Mouse (Mus musculus): ENCODE data around the gene Wasf1. TPM values are rescaled to one million over a fixed set of nuclear protein-coding genes. Genes with fewer than 3 reads are reported as not detected.

The Wasf1 gene
- polyA plus RNA-seq, 1 experiment from 2014 or later, result 31.3 TPM

DNA sequence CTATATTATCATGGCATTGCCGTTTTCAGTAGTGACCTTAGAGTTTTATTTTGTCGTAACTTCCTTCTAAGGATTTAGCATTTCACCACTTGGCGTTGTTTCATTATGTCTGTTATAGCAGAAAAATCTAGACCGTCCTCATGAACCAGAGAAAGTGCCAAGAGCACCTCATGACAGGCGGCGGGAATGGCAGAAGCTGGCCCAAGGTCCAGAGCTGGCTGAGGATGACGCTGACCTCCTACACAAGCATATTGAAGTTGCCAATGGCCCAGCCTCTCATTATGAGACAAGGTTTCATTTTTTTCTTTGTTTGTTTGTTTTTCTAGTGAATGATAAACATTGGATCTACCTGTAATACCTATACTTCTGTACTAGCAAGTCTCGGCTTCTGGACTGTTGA is 49.7 kb downstream of the Wasf1 start:
- no peak for ATAC-seq (ENCODE audit: insufficient number of reproducible peaks, insufficient read depth, low FRiP score, low TSS enrichment, low read depth)
- Histone ChIP-seq H3K9me3 (no peaks in the 10 kb centered on the region), H3K4me2 (no peak overlapping the region), H3K27ac (no peak overlapping the region), H3K4me3 (replicated peaks) (no peak overlapping the region), H3K27me3 (no peaks in the 10 kb centered on the region), H3K4me1 (replicated peaks) (no peaks in the 10 kb centered on the region), H3K9ac (replicated peaks) (no peak overlapping the region), H3K36me3 (peaks cover 57% of the 10 kb centered on the region)
- WGBS, result 92% methylated on average over 8 of the region's 8 CpGs

- H3K36me3 ChIP-seq, result peaks cover 71% of the 10 kb centered on the region
- 83% methylated on average over 13 of the region's 13 CpGs for WGBS
- no peaks in the 10 kb centered on the region for H3K4me1 ChIP-seq (replicated peaks)
- no peak for ATAC-seq (ENCODE audit: insufficient number of reproducible peaks, insufficient read depth, low FRiP score, low TSS enrichment, low read depth)
- no peak overlapping the region for H3K4me2 ChIP-seq
- no peak overlapping the region for H3K9ac ChIP-seq (replicated peaks)
- no peak overlapping the region for H3K27ac ChIP-seq
- no peaks in the 10 kb centered on the region for H3K27me3 ChIP-seq
- H3K9me3 ChIP-seq, result no peaks in the 10 kb centered on the region
- H3K4me3 ChIP-seq (replicated peaks), result no peak overlapping the region
Measured at GRCm38 (mm10) chr10:40936160-40936726, 53.0 kb downstream of the Wasf1 start.

GRCm38 (mm10) chr10:40937569-40937968 is 54.3 kb downstream of the Wasf1 start:
- 93% methylated on average over 20 of the region's 20 CpGs for WGBS
- Histone ChIP-seq H3K4me1 (replicated peaks) (no peaks in the 10 kb centered on the region), H3K4me2 (no peak overlapping the region), H3K9ac (replicated peaks) (no peak overlapping the region), H3K36me3 (peaks cover 62% of the 10 kb centered on the region), H3K27ac (no peak overlapping the region), H3K4me3 (replicated peaks) (no peak overlapping the region), H3K27me3 (no peaks in the 10 kb centered on the region), H3K9me3 (no peaks in the 10 kb centered on the region)
- no peak for ATAC-seq (ENCODE audit: insufficient number of reproducible peaks, insufficient read depth, low FRiP score, low TSS enrichment, low read depth)

- Histone ChIP-seq H3K9me3 (no peaks in the 10 kb centered on the region), H3K4me1 (replicated peaks) (no peaks in the 10 kb centered on the region), H3K4me3 (replicated peaks) (no peak overlapping the region), H3K4me2 (no peak overlapping the region), H3K27me3 (no peaks in the 10 kb centered on the region), H3K27ac (no peak overlapping the region), H3K36me3 (peaks cover 30% of the 10 kb centered on the region), H3K9ac (replicated peaks) (no peak overlapping the region)
- no peak for ATAC-seq (ENCODE audit: insufficient number of reproducible peaks, insufficient read depth, low FRiP score, low TSS enrichment, low read depth)
- WGBS, result 77% methylated on average over 4 of the region's 4 CpGs
Measured at GRCm38 (mm10) chr10:40942688-40943087, 59.4 kb downstream of the Wasf1 start.

DNA sequence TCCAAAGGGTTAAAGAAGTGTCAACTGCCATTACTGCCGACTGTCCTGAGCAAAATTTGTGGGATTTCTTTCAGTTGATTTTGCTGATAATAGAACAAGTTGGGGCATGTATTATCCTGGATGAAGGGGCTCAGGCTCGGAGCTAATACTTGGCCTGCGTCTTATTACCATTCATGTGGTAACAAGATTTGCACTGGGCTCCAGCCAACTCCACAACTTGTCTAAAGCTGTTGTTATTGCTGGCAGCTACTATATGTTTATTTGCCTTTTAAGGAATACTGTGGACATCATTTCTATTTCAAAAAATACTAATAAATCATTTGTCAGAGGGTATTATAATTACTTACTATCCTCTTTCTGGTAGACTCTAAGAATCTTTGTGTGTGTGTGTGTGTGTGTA is 66.9 kb downstream of the Wasf1 start:
- H3K4me3 ChIP-seq (replicated peaks), result no peak overlapping the region
- peaks cover 6% of the 10 kb centered on the region; the same call in 1 of the 2 replicates for H3K36me3 ChIP-seq
- H3K4me1 ChIP-seq (replicated peaks), result no peaks in the 10 kb centered on the region
- no peak overlapping the region for H3K27ac ChIP-seq
- H3K4me2 ChIP-seq, result no peak overlapping the region
- no peak overlapping the region for H3K9ac ChIP-seq (replicated peaks)
- no peaks in the 10 kb centered on the region for H3K9me3 ChIP-seq
- ATAC-seq (ENCODE audit: insufficient number of reproducible peaks, insufficient read depth, low FRiP score, low TSS enrichment, low read depth), result no peak
- WGBS, result 83% methylated on average over 3 of the region's 3 CpGs
- no peaks in the 10 kb centered on the region for H3K27me3 ChIP-seq

GRCm38 (mm10) chr10:40956206-40956605 is 72.9 kb downstream of the Wasf1 start:
- H3K4me1 ChIP-seq (replicated peaks), result no peaks in the 10 kb centered on the region
- no peak overlapping the region for H3K27ac ChIP-seq
- H3K36me3 ChIP-seq, result peaks cover 3% of the 10 kb centered on the region; the same call in 1 of the 2 replicates
- ATAC-seq (ENCODE audit: insufficient number of reproducible peaks, insufficient read depth, low FRiP score, low TSS enrichment, low read depth), result no peak
- 86% methylated on average over 5 of the region's 5 CpGs for WGBS
- no peak overlapping the region for H3K4me2 ChIP-seq
- no peak overlapping the region for H3K9ac ChIP-seq (replicated peaks)
- no peak overlapping the region for H3K4me3 ChIP-seq (replicated peaks)
- H3K9me3 ChIP-seq, result no peaks in the 10 kb centered on the region
- no peaks in the 10 kb centered on the region for H3K27me3 ChIP-seq

DNA sequence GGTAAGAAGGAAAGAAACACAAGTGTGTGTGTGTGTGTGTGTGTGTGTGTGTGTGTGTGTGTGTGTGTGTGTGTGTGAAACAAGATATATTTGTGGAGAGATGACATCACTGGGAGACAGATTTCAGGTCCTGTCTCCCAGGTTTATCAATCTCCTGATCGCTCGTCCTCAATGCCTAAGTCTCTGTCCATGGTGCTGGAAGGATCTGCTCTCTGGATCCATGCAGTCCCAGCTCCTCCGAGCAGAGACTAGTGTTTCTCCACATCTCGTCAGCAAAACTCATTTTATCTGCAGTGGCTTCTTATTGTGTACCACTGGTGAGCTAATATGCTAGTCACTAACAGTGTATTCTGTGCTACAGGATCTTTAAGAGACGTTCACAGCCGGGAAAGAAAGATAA is 78.1 kb downstream of the Wasf1 start:
- Histone ChIP-seq H3K36me3 (no peaks in the 10 kb centered on the region), H3K9me3 (no peaks in the 10 kb centered on the region), H3K4me1 (replicated peaks) (no peaks in the 10 kb centered on the region), H3K4me3 (replicated peaks) (no peak overlapping the region), H3K27ac (no peak overlapping the region), H3K4me2 (no peak overlapping the region), H3K27me3 (no peaks in the 10 kb centered on the region), H3K9ac (replicated peaks) (no peak overlapping the region)
- ATAC-seq (ENCODE audit: insufficient number of reproducible peaks, insufficient read depth, low FRiP score, low TSS enrichment, low read depth), result no peak
- 47% methylated on average over 6 of the region's 6 CpGs for WGBS

- Histone ChIP-seq H3K27me3 (no peaks in the 10 kb centered on the region), H3K4me1 (replicated peaks) (no peaks in the 10 kb centered on the region), H3K4me2 (no peak overlapping the region), H3K27ac (no peak overlapping the region), H3K36me3 (no peaks in the 10 kb centered on the region), H3K9ac (replicated peaks) (no peak overlapping the region), H3K9me3 (no peaks in the 10 kb centered on the region), H3K4me3 (replicated peaks) (no peak overlapping the region)
- no peak for ATAC-seq (ENCODE audit: insufficient number of reproducible peaks, insufficient read depth, low FRiP score, low TSS enrichment, low read depth)
- 87% methylated on average over 4 of the region's 4 CpGs for WGBS
Measured at GRCm38 (mm10) chr10:40962008-40962407, 78.7 kb downstream of the Wasf1 start.

DNA sequence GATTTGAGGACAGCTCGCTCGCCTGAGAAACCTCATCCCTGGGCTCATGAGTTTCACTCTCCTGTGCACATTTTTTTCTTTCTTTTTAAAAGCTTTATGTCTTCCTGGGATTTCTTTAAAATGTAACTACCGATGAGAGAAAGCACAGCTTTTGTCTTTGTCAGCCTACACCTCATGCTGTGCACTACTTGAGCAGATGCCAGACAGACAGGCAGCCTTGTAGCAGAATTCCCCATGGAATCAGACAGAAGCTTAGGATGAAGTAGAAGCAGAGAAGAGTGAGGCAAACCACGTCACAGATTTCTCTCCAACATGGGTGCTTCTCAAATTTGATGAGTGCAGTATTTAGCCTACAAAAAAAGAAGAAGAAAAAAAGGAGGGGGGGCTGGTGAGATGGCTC is 81.3 kb downstream of the Wasf1 start:
- ATAC-seq (ENCODE audit: insufficient number of reproducible peaks, insufficient read depth, low FRiP score, low TSS enrichment, low read depth), result no peak
- no peaks in the 10 kb centered on the region for H3K9me3 ChIP-seq
- no peak overlapping the region for H3K27ac ChIP-seq
- H3K4me2 ChIP-seq, result no peak overlapping the region
- H3K9ac ChIP-seq (replicated peaks), result no peak overlapping the region
- H3K27me3 ChIP-seq, result peaks cover 5% of the 10 kb centered on the region; the same call in 1 of the 2 replicates
- peaks cover 4% of the 10 kb centered on the region for H3K4me1 ChIP-seq (replicated peaks)
- no peak overlapping the region for H3K4me3 ChIP-seq (replicated peaks)
- WGBS, result 72% methylated on average over 4 of the region's 4 CpGs
- H3K36me3 ChIP-seq, result no peaks in the 10 kb centered on the region

- H3K4me3 ChIP-seq (replicated peaks), result no peak overlapping the region
- no peak for ATAC-seq (ENCODE audit: insufficient number of reproducible peaks, insufficient read depth, low FRiP score, low TSS enrichment, low read depth)
- peaks cover 15% of the 10 kb centered on the region for H3K4me1 ChIP-seq (replicated peaks)
- H3K9me3 ChIP-seq, result no peaks in the 10 kb centered on the region
- H3K36me3 ChIP-seq, result no peaks in the 10 kb centered on the region
- no peak overlapping the region for H3K27ac ChIP-seq
- 67% methylated on average over 8 of the region's 8 CpGs for WGBS
- H3K9ac ChIP-seq (replicated peaks), result no peak overlapping the region
- H3K4me2 ChIP-seq, result no peak overlapping the region
- peaks cover 5% of the 10 kb centered on the region; the same call in 1 of the 2 replicates for H3K27me3 ChIP-seq
Measured at GRCm38 (mm10) chr10:40968551-40968950, 85.3 kb downstream of the Wasf1 start.

DNA sequence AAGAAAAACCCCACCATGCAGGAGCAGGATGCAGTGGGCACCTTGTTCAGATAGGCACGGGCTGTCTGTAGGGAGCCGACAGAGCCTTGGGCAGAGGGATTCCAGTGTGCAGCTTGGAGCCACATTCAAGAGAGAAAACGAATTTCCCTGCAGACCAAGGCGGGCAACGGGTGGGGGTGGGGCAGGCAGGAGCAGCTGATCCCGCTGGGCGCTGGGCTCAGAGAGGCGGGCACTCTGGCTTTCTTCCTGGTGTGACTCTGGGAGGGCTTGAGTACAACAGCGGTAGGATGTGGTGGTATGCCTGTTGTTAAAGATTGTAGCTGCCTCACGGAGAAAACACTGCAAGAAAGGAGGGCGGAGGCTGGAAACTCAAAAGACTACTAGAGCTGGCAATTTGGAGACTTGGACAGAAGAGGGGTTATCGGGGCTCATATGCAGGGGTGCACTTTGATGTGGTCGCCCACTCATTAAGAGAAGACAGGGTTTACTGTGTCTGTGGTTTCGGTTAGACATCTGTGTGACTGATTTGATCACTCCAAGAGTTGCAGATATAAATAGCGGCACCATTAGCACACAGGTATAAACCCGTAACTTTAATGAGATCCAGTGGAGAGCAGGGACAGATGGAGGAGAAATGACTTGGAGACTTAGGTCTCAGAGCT is 86.2 kb downstream of the Wasf1 start:
- H3K4me1 ChIP-seq (replicated peaks), result peaks cover 15% of the 10 kb centered on the region
- no peaks in the 10 kb centered on the region for H3K36me3 ChIP-seq
- WGBS, result 6% methylated on average over 16 of the region's 16 CpGs
- H3K27ac ChIP-seq, result no peak overlapping the region
- ATAC-seq (ENCODE audit: insufficient number of reproducible peaks, insufficient read depth, low FRiP score, low TSS enrichment, low read depth), result no peak
- no peaks in the 10 kb centered on the region for H3K9me3 ChIP-seq
- H3K4me3 ChIP-seq (replicated peaks), result peak overlapping the region; percentile 27
- no peak overlapping the region for H3K9ac ChIP-seq (replicated peaks)
- peaks cover 5% of the 10 kb centered on the region; the same call in 1 of the 2 replicates for H3K27me3 ChIP-seq
- peak overlapping the region; percentile 59 for H3K4me2 ChIP-seq

Data from limb, embryonic 12.5 days (tissue).